ENCODE assay signal across 8 mouse cellular contexts in genomic region chr17:49150971-49151422, GRCm38 (mm10).
DNase-seq lines count a peak whose midpoint lies in the region; ATAC-seq lines count a peak whose summit lies in the region.

No protein-coding gene starts in this region.

- peak; percentile 59 for ATAC-seq in forebrain, embryonic 16.5 days
- ATAC-seq in forebrain, embryonic 12.5 days (ENCODE audit: low FRiP score), result no peak
- no peak for ATAC-seq in megakaryocyte progenitor cell, adult 5-6 weeks (replicated peaks; ENCODE audit: poor library complexity)
- ATAC-seq in monocyte, adult 5-6 weeks (replicated peaks; ENCODE audit: insufficient number of reproducible peaks, low FRiP score, low TSS enrichment, poor library complexity, severe bottlenecking), result no peak

- peak; percentile 89 for DNase-seq in brain, adult 2 months (ENCODE audit: low read depth, low spot score)
- DNase-seq in gastrocnemius, postnatal 14 days, result peak; percentile 28
- peak; percentile 48 to 51 for DNase-seq in layer of hippocampus, adult 8-10 months (ENCODE audit: low spot score in 2 of 2)
- no peak for DNase-seq in testis, postnatal 14 days (ENCODE audit: low spot score)

- intact Hi-C loops in gastrocnemius, postnatal 14 days (cut with DNase I; ENCODE audit: low total_unique reads), result no loop called here

- H3K4me2 ChIP-seq in forebrain, embryonic 16.5 days (ENCODE audit: low read length), result no peak overlapping the region
- no peak overlapping the region for H3K4me2 ChIP-seq in forebrain, embryonic 12.5 days

- H3K27me3 ChIP-seq in forebrain, embryonic 16.5 days (replicated peaks; ENCODE audit: control insufficient read depth, insufficient read depth, low read length), result no peaks in the 10 kb centered on the region
- H3K27me3 ChIP-seq in forebrain, embryonic 12.5 days, result no peaks in the 10 kb centered on the region

- H3K4me1 ChIP-seq in forebrain, embryonic 16.5 days (replicated peaks; ENCODE audit: control insufficient read depth, insufficient read depth, low read length), result peaks cover 4% of the 10 kb centered on the region
- no peaks in the 10 kb centered on the region for H3K4me1 ChIP-seq in forebrain, embryonic 12.5 days

- H3K9ac ChIP-seq in forebrain, embryonic 16.5 days (replicated peaks; ENCODE audit: low read depth, low read length), result no peak overlapping the region
- H3K9ac ChIP-seq in forebrain, embryonic 12.5 days, result no peak overlapping the region

- 52% methylated on average over 3 of the region's 3 CpGs for WGBS in forebrain, embryonic 16.5 days
- WGBS in forebrain, embryonic 12.5 days, result 83% methylated on average over 3 of the region's 3 CpGs

- no peaks in the 10 kb centered on the region for H3K36me3 ChIP-seq in forebrain, embryonic 16.5 days (ENCODE audit: control insufficient read depth, insufficient read depth)
- no peaks in the 10 kb centered on the region for H3K36me3 ChIP-seq in forebrain, embryonic 12.5 days (replicated peaks)

- H3K27ac ChIP-seq in forebrain, embryonic 16.5 days (ENCODE audit: low read length), result no peak overlapping the region
- H3K27ac ChIP-seq in forebrain, embryonic 12.5 days, result no peak overlapping the region

- H3K9me3 ChIP-seq in forebrain, embryonic 16.5 days (ENCODE audit: control insufficient read depth, low read length), result no peaks in the 10 kb centered on the region
- H3K9me3 ChIP-seq in forebrain, embryonic 12.5 days, result no peaks in the 10 kb centered on the region

- no peak overlapping the region for H3K4me3 ChIP-seq in forebrain, embryonic 16.5 days (replicated peaks; ENCODE audit: low read length)
- no peak overlapping the region for H3K4me3 ChIP-seq in forebrain, embryonic 12.5 days (replicated peaks)
